Mouse (Mus musculus): ENCODE measurements around the gene Dcun1d4. TPM values are rescaled to one million over a fixed set of nuclear protein-coding genes. Genes with fewer than 3 reads are reported as not detected.
"Not testable (repeated sequence)": the region's sequence is repeated elsewhere in the genome, so short reads cannot be mapped to it uniquely, and the experiment has no call there.

Dcun1d4 gene
- polyA plus RNA-seq, 1 experiment from 2014 or later: 65.0 TPM

GRCm38 (mm10) chr5:73468462-73469433 lies 12.1 kb upstream of the Dcun1d4 start:
- Histone ChIP-seq H3K4me1 (replicated peaks; ENCODE audit: control insufficient read depth, insufficient read depth, low read length) (no peaks in the 10 kb centered on the region), H3K36me3 (ENCODE audit: control insufficient read depth, insufficient read depth, low read length) (no peaks in the 10 kb centered on the region), H3K9ac (ENCODE audit: low read length) (no peak overlapping the region), H3K27me3 (ENCODE audit: control insufficient read depth, insufficient read depth, low read length) (no peaks in the 10 kb centered on the region), H3K4me2 (ENCODE audit: low read depth, low read length, severe bottlenecking) (no peak overlapping the region), H3K4me3 (ENCODE audit: low read depth, low read length) (no peak overlapping the region), H3K9me3 (ENCODE audit: control insufficient read depth, low read length) (no peaks in the 10 kb centered on the region), H3K27ac (ENCODE audit: low read depth, low read length) (no peak overlapping the region)
- DNase-seq (ENCODE audit: low spot score): no peak
- no peak for ATAC-seq (replicated peaks; ENCODE audit: low FRiP score)
- 91% methylated on average over 16 of the region's 16 CpGs for WGBS

GRCm38 (mm10) chr5:73474412-73475405 lies 6.1 kb upstream of the Dcun1d4 start:
- DNase-seq (ENCODE audit: low spot score): no peak
- Histone ChIP-seq H3K4me3 (ENCODE audit: low read depth, low read length) (no peak overlapping the region), H3K36me3 (ENCODE audit: control insufficient read depth, insufficient read depth, low read length) (no peaks in the 10 kb centered on the region), H3K4me2 (ENCODE audit: low read depth, low read length, severe bottlenecking) (no peak overlapping the region), H3K27me3 (ENCODE audit: control insufficient read depth, insufficient read depth, low read length) (no peaks in the 10 kb centered on the region), H3K4me1 (replicated peaks; ENCODE audit: control insufficient read depth, insufficient read depth, low read length) (no peaks in the 10 kb centered on the region), H3K9ac (ENCODE audit: low read length) (no peak overlapping the region), H3K27ac (ENCODE audit: low read depth, low read length) (no peak overlapping the region), H3K9me3 (ENCODE audit: control insufficient read depth, low read length) (no peaks in the 10 kb centered on the region)
- ATAC-seq (replicated peaks; ENCODE audit: low FRiP score): no peak
- 90% methylated on average over 20 of the region's 20 CpGs for WGBS

- H3K4me3 ChIP-seq (ENCODE audit: low read depth, low read length): no peak overlapping the region
- WGBS: 86% methylated on average over 7 of the region's 7 CpGs
- DNase-seq (ENCODE audit: low spot score): no peak
- no peak for ATAC-seq (replicated peaks; ENCODE audit: low FRiP score)
- H3K27me3 ChIP-seq (ENCODE audit: control insufficient read depth, insufficient read depth, low read length): no peaks in the 10 kb centered on the region
- H3K36me3 ChIP-seq (ENCODE audit: control insufficient read depth, insufficient read depth, low read length): no peaks in the 10 kb centered on the region
- no peak overlapping the region for H3K27ac ChIP-seq (ENCODE audit: low read depth, low read length)
- H3K9me3 ChIP-seq (ENCODE audit: control insufficient read depth, low read length): no peaks in the 10 kb centered on the region
- H3K9ac ChIP-seq (ENCODE audit: low read length): no peak overlapping the region
- H3K4me2 ChIP-seq (ENCODE audit: low read depth, low read length, severe bottlenecking): no peak overlapping the region
- 0 out of 2 replicates have a peak, but pooled peaks cover 4% of the 10 kb centered on the region for H3K4me1 ChIP-seq (replicated peaks; ENCODE audit: control insufficient read depth, insufficient read depth, low read length)
These were observed 601 bp downstream of the Dcun1d4 start for GRCm38 (mm10) chr5:73481401-73481800.

- not testable (repeated sequence) for H3K9ac ChIP-seq (ENCODE audit: low read length); ATAC-seq (replicated peaks; ENCODE audit: low FRiP score); H3K36me3 ChIP-seq (ENCODE audit: control insufficient read depth, insufficient read depth, low read length); DNase-seq (ENCODE audit: low spot score); H3K27me3 ChIP-seq (ENCODE audit: control insufficient read depth, insufficient read depth, low read length); H3K27ac ChIP-seq (ENCODE audit: low read depth, low read length); H3K4me1 ChIP-seq (replicated peaks; ENCODE audit: control insufficient read depth, insufficient read depth, low read length); H3K9me3 ChIP-seq (ENCODE audit: control insufficient read depth, low read length); H3K4me3 ChIP-seq (ENCODE audit: low read depth, low read length); H3K4me2 ChIP-seq (ENCODE audit: low read depth, low read length, severe bottlenecking)
- 78% methylated on average over 1 of the region's 1 CpGs for WGBS
These were observed 1.6 kb downstream of the Dcun1d4 start for GRCm38 (mm10) chr5:73482381-73482780.

- Histone ChIP-seq H3K4me1 (replicated peaks; ENCODE audit: control insufficient read depth, insufficient read depth, low read length) (0 out of 2 replicates have a peak, but pooled peaks cover 4% of the 10 kb centered on the region), H3K9me3 (ENCODE audit: control insufficient read depth, low read length) (no peaks in the 10 kb centered on the region), H3K4me2 (ENCODE audit: low read depth, low read length, severe bottlenecking) (no peak overlapping the region), H3K36me3 (ENCODE audit: control insufficient read depth, insufficient read depth, low read length) (no peaks in the 10 kb centered on the region), H3K4me3 (ENCODE audit: low read depth, low read length) (no peak overlapping the region), H3K27ac (ENCODE audit: low read depth, low read length) (no peak overlapping the region), H3K27me3 (ENCODE audit: control insufficient read depth, insufficient read depth, low read length) (no peaks in the 10 kb centered on the region), H3K9ac (ENCODE audit: low read length) (no peak overlapping the region)
- ATAC-seq (replicated peaks; ENCODE audit: low FRiP score): no peak
- DNase-seq (ENCODE audit: low spot score): no peak
- 63% methylated on average over 5 of the region's 5 CpGs for WGBS
These were observed 3.3 kb downstream of the Dcun1d4 start for GRCm38 (mm10) chr5:73484016-73484615.

GRCm38 (mm10) chr5:73486451-73486850 lies 5.7 kb downstream of the Dcun1d4 start:
- no peak overlapping the region for H3K9ac ChIP-seq (ENCODE audit: low read length)
- H3K27me3 ChIP-seq (ENCODE audit: control insufficient read depth, insufficient read depth, low read length): no peaks in the 10 kb centered on the region
- no peak overlapping the region for H3K4me2 ChIP-seq (ENCODE audit: low read depth, low read length, severe bottlenecking)
- 51% methylated on average over 4 of the region's 4 CpGs for WGBS
- H3K27ac ChIP-seq (ENCODE audit: low read depth, low read length): no peak overlapping the region
- H3K36me3 ChIP-seq (ENCODE audit: control insufficient read depth, insufficient read depth, low read length): no peaks in the 10 kb centered on the region
- H3K4me3 ChIP-seq (ENCODE audit: low read depth, low read length): no peak overlapping the region
- H3K9me3 ChIP-seq (ENCODE audit: control insufficient read depth, low read length): no peaks in the 10 kb centered on the region
- DNase-seq (ENCODE audit: low spot score) (no peak), ATAC-seq (replicated peaks; ENCODE audit: low FRiP score) (no peak)
- H3K4me1 ChIP-seq (replicated peaks; ENCODE audit: control insufficient read depth, insufficient read depth, low read length): 0 out of 2 replicates have a peak, but pooled peaks cover 5% of the 10 kb centered on the region

GRCm38 (mm10) chr5:73489915-73490314 lies 9.1 kb downstream of the Dcun1d4 start:
- whole genome bisulfite sequencing: 4% methylated on average over 14 of the region's 14 CpGs
- peak; percentile 72 for DNase-seq (ENCODE audit: low spot score)
- Histone ChIP-seq H3K27me3 (ENCODE audit: control insufficient read depth, insufficient read depth, low read length) (no peaks in the 10 kb centered on the region), H3K9ac (ENCODE audit: low read length) (peak overlapping the region; percentile 63), H3K4me3 (ENCODE audit: low read depth, low read length) (peak overlapping the region; percentile 85), H3K4me1 (replicated peaks; ENCODE audit: control insufficient read depth, insufficient read depth, low read length) (0 out of 2 replicates have a peak, but pooled peaks cover 7% of the 10 kb centered on the region), H3K27ac (ENCODE audit: low read depth, low read length) (peak overlapping the region; percentile 54), H3K9me3 (ENCODE audit: control insufficient read depth, low read length) (no peaks in the 10 kb centered on the region), H3K4me2 (ENCODE audit: low read depth, low read length, severe bottlenecking) (peak overlapping the region; percentile 83), H3K36me3 (ENCODE audit: control insufficient read depth, insufficient read depth, low read length) (no peaks in the 10 kb centered on the region)
- no peak for ATAC-seq (replicated peaks; ENCODE audit: low FRiP score)

- ATAC-seq (replicated peaks; ENCODE audit: low FRiP score) (peak; percentile 96), DNase-seq (ENCODE audit: low spot score) (peak; percentile 100)
- peak overlapping the region; percentile 85 for H3K4me3 ChIP-seq (ENCODE audit: low read depth, low read length)
- under 1% methylated on average over 37 of the region's 37 CpGs for WGBS
- H3K4me1 ChIP-seq (replicated peaks; ENCODE audit: control insufficient read depth, insufficient read depth, low read length): 0 out of 2 replicates have a peak, but pooled peaks cover 7% of the 10 kb centered on the region
- peak overlapping the region; percentile 78 for H3K9ac ChIP-seq (ENCODE audit: low read length)
- H3K27me3 ChIP-seq (ENCODE audit: control insufficient read depth, insufficient read depth, low read length): no peaks in the 10 kb centered on the region
- no peaks in the 10 kb centered on the region for H3K9me3 ChIP-seq (ENCODE audit: control insufficient read depth, low read length)
- H3K4me2 ChIP-seq (ENCODE audit: low read depth, low read length, severe bottlenecking): peak overlapping the region; percentile 91
- peak overlapping the region; percentile 95 for H3K27ac ChIP-seq (ENCODE audit: low read depth, low read length)
- no peaks in the 10 kb centered on the region for H3K36me3 ChIP-seq (ENCODE audit: control insufficient read depth, insufficient read depth, low read length)
These were observed 9.8 kb downstream of the Dcun1d4 start for GRCm38 (mm10) chr5:73490596-73491073.

Data from forebrain, embryonic 11.5 days (tissue).